Mouse (Mus musculus): ENCODE measurements around the gene Suv39h1.

Gene Suv39h1

GRCm38 (mm10) chrX:8026811-8027210, 47.7 kb downstream of the Suv39h1 start:
- DNase-seq (ENCODE audit: low read depth, low spot score) = no peak

- peak; percentile 51 for DNase-seq (ENCODE audit: low read depth, low spot score)
Observed at GRCm38 (mm10) chrX:8024795-8025194, 49.8 kb downstream of the Suv39h1 start.

DNA sequence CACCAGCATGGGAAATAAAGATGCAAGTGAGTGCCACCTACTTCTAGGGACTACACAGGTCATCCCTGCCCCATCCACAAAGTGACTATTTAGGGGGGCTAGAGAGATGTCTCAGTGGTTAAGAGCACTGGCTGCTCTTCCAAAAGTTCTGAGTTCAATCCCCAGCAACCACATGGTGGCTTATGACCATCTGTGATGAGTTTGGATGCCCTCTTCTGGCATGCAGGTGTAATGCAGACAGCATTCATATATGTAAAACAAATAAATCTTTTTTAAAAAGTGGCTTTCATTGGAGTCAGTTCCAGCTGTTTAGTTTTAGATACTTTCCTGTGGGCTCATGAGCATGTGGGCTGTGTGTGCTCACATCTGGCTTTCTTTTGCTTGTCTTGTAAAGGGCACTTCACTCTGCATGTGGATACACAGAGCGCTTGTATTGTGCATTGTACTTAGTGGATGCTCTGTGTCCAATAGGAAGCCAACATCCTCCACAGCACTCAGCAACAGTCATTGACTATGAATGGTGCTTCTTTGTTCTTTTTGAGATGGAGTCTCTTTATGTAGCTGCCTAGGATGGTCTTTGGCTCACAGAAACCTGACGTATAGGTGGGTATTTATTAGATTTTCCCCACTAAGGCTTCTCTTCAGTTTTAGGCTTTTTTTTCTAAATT, 54.3 kb downstream of the Suv39h1 start:
- DNase-seq (ENCODE audit: low read depth, low spot score) = peak; percentile 76

- DNase-seq (ENCODE audit: low read depth, low spot score) = no peak
Observed at GRCm38 (mm10) chrX:8018286-8018685, 56.3 kb downstream of the Suv39h1 start, which contains the start of gene Glod5. Gene Glod5 (minus strand): TSS chrX:8018492.

GRCm38 (mm10) chrX:8017142-8017541, 57.4 kb downstream of the Suv39h1 start:
- DNase-seq (ENCODE audit: low read depth, low spot score) = peak; percentile 67

GRCm38 (mm10) chrX:8015675-8016074, 58.9 kb downstream of the Suv39h1 start:
- DNase-seq (ENCODE audit: low read depth, low spot score) = peak; percentile 70

GRCm38 (mm10) chrX:8013569-8014314, 60.8 kb downstream of the Suv39h1 start:
- peak; percentile 83 for DNase-seq (ENCODE audit: low read depth, low spot score)

DNA sequence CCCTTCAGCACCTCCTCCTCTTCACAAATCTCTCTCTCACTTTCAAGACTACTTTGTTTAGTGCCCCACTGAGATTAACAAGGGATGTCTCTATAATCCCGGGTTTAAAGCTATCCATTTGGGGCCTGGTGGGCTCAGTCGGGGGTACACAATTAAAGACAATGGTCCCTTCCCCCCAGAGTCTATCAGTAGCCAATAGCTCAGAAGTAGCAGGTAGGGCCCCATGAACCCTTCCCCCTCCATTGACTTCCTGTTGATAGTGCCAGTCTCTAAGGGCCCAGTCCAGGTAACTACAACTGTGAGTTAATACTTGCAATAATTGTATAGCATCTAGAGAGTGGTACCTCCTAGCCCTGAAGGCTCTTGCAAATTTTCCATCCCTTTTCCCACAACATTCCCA, 61.4 kb downstream of the Suv39h1 start:
- no peak for DNase-seq (ENCODE audit: low read depth, low spot score)
